Mouse (Mus musculus): ENCODE measurements at regions not wholly inside any gene's neighbourhood (a gene's known extent, or its start where the extent isn't known, plus 50 kb on each side); places are given as distances from the start of the nearest gene placed in this dataset.

GRCm38 (mm10) chr12:58743800-58744199, 268.0 kb downstream of the Sec23a start:
- Histone ChIP-seq H3K9me3 (ENCODE audit: control insufficient read depth, low read length) (no peaks in the 10 kb centered on the region), H3K36me3 (ENCODE audit: control insufficient read depth, insufficient read depth, low read length) (no peaks in the 10 kb centered on the region), H3K9ac (ENCODE audit: low read depth, low read length, severe bottlenecking) (no peak overlapping the region), H3K27me3 (ENCODE audit: control insufficient read depth, insufficient read depth, low read length) (no peaks in the 10 kb centered on the region), H3K4me1 (ENCODE audit: control insufficient read depth, insufficient read depth, low read length) (no peaks in the 10 kb centered on the region), H3K4me2 (replicated peaks; ENCODE audit: low read depth, low read length, severe bottlenecking) (no peak overlapping the region), H3K4me3 (replicated peaks; ENCODE audit: low read length) (no peak overlapping the region), H3K27ac (replicated peaks; ENCODE audit: low read depth, low read length) (no peak overlapping the region)
- no peak for DNase-seq (ENCODE audit: low spot score)
- TF ChIP-seq POLR2A (IDR thresholded peaks at IDR 0.05; ENCODE audit: borderline replicate concordance, extremely low read depth, insufficient read depth, insufficient read length): no peak
- no peak for ATAC-seq (ENCODE audit: low FRiP score, low read depth)
- WGBS: 90% methylated on average over 1 of the region's 1 CpGs

DNA sequence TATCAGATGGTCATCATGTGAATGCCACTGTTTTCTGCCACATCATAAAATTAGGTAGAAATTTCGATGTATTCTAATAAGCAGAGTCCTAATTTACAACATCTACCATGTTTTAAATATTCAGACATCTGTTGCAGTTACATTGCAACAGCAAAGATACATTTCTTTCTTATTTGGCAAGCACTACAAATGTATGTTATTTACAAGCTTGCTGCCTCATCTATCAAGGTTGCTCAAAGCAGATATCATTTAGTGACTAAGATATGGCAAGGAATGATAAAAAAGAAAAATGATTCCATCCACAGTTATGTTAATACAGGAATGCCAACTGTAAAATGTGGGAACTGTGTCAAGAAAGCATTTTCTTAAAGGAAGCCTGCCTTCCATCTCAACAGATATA, 283.7 kb downstream of the Sec23a start:
- Histone ChIP-seq H3K4me1 (ENCODE audit: control insufficient read depth, insufficient read depth, low read length) (peaks cover 3% of the 10 kb centered on the region; the same call in 1 of the 2 replicates), H3K4me2 (replicated peaks; ENCODE audit: low read depth, low read length, severe bottlenecking) (no peak overlapping the region), H3K9me3 (ENCODE audit: control insufficient read depth, low read length) (no peaks in the 10 kb centered on the region), H3K4me3 (replicated peaks; ENCODE audit: low read length) (no peak overlapping the region), H3K27me3 (ENCODE audit: control insufficient read depth, insufficient read depth, low read length) (no peaks in the 10 kb centered on the region), H3K27ac (replicated peaks; ENCODE audit: low read depth, low read length) (no peak overlapping the region), H3K9ac (ENCODE audit: low read depth, low read length, severe bottlenecking) (no peak overlapping the region), H3K36me3 (ENCODE audit: control insufficient read depth, insufficient read depth, low read length) (no peaks in the 10 kb centered on the region)
- DNase-seq (ENCODE audit: low spot score): no peak
- TF ChIP-seq POLR2A (IDR thresholded peaks at IDR 0.05; ENCODE audit: borderline replicate concordance, extremely low read depth, insufficient read depth, insufficient read length): no peak
- 51% methylated on average over 1 of the region's 1 CpGs for WGBS
- no peak for ATAC-seq (ENCODE audit: low FRiP score, low read depth)

GRCm38 (mm10) chr12:58727547-58727946, 284.3 kb downstream of the Sec23a start:
- peaks cover 3% of the 10 kb centered on the region; the same call in 1 of the 2 replicates for H3K4me1 ChIP-seq (ENCODE audit: control insufficient read depth, insufficient read depth, low read length)
- H3K9ac ChIP-seq (ENCODE audit: low read depth, low read length, severe bottlenecking): no peak overlapping the region
- H3K4me2 ChIP-seq (replicated peaks; ENCODE audit: low read depth, low read length, severe bottlenecking): no peak overlapping the region
- no peak for TF ChIP-seq POLR2A (IDR thresholded peaks at IDR 0.05; ENCODE audit: borderline replicate concordance, extremely low read depth, insufficient read depth, insufficient read length)
- no peak for DNase-seq (ENCODE audit: low spot score)
- no peaks in the 10 kb centered on the region for H3K36me3 ChIP-seq (ENCODE audit: control insufficient read depth, insufficient read depth, low read length)
- no peak for ATAC-seq (ENCODE audit: low FRiP score, low read depth)
- H3K9me3 ChIP-seq (ENCODE audit: control insufficient read depth, low read length): no peaks in the 10 kb centered on the region
- no peak overlapping the region for H3K27ac ChIP-seq (replicated peaks; ENCODE audit: low read depth, low read length)
- H3K27me3 ChIP-seq (ENCODE audit: control insufficient read depth, insufficient read depth, low read length): no peaks in the 10 kb centered on the region
- WGBS: 89% methylated on average over 2 of the region's 2 CpGs
- no peak overlapping the region for H3K4me3 ChIP-seq (replicated peaks; ENCODE audit: low read length)

GRCm38 (mm10) chr12:58717908-58718307, 293.9 kb downstream of the Sec23a start:
- H3K36me3 ChIP-seq (ENCODE audit: control insufficient read depth, insufficient read depth, low read length): no peaks in the 10 kb centered on the region
- ATAC-seq (ENCODE audit: low FRiP score, low read depth) (no peak), DNase-seq (ENCODE audit: low spot score) (no peak)
- no peak overlapping the region for H3K4me3 ChIP-seq (replicated peaks; ENCODE audit: low read length)
- no peak for TF ChIP-seq POLR2A (IDR thresholded peaks at IDR 0.05; ENCODE audit: borderline replicate concordance, extremely low read depth, insufficient read depth, insufficient read length)
- H3K27ac ChIP-seq (replicated peaks; ENCODE audit: low read depth, low read length): no peak overlapping the region
- no peaks in the 10 kb centered on the region for H3K27me3 ChIP-seq (ENCODE audit: control insufficient read depth, insufficient read depth, low read length)
- H3K4me1 ChIP-seq (ENCODE audit: control insufficient read depth, insufficient read depth, low read length): no peaks in the 10 kb centered on the region
- H3K9me3 ChIP-seq (ENCODE audit: control insufficient read depth, low read length): no peaks in the 10 kb centered on the region
- WGBS: 81% methylated on average over 6 of the region's 6 CpGs
- H3K4me2 ChIP-seq (replicated peaks; ENCODE audit: low read depth, low read length, severe bottlenecking): no peak overlapping the region
- no peak overlapping the region for H3K9ac ChIP-seq (ENCODE audit: low read depth, low read length, severe bottlenecking)

DNA sequence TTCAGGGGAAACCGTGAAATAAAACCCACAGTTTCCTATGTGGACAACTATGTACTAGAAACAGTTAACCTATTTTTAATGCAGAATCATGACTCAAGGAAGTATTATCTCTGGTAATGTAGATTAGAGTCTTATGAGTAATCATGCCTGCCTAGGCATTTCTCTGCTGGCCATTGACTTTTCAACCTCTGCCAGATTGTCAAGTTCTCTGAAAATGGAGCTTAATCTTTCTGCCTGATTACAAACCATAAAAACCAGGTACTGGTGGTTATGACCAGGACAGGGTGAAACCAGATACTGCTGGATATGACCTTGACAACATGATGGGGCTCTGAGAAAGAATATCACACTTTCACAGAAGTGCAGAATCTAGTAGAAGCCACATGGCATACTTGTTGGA, 297.6 kb downstream of the Sec23a start:
- ATAC-seq (ENCODE audit: low FRiP score, low read depth) (no peak), DNase-seq (ENCODE audit: low spot score) (no peak)
- Histone ChIP-seq H3K4me1 (ENCODE audit: control insufficient read depth, insufficient read depth, low read length) (no peaks in the 10 kb centered on the region), H3K27me3 (ENCODE audit: control insufficient read depth, insufficient read depth, low read length) (no peaks in the 10 kb centered on the region), H3K9me3 (ENCODE audit: control insufficient read depth, low read length) (no peaks in the 10 kb centered on the region), H3K4me3 (replicated peaks; ENCODE audit: low read length) (no peak overlapping the region), H3K4me2 (replicated peaks; ENCODE audit: low read depth, low read length, severe bottlenecking) (no peak overlapping the region), H3K27ac (replicated peaks; ENCODE audit: low read depth, low read length) (no peak overlapping the region), H3K36me3 (ENCODE audit: control insufficient read depth, insufficient read depth, low read length) (no peaks in the 10 kb centered on the region), H3K9ac (ENCODE audit: low read depth, low read length, severe bottlenecking) (no peak overlapping the region)
- no peak for TF ChIP-seq POLR2A (IDR thresholded peaks at IDR 0.05; ENCODE audit: borderline replicate concordance, extremely low read depth, insufficient read depth, insufficient read length)
- WGBS: 85% methylated on average over 1 of the region's 1 CpGs

GRCm38 (mm10) chr12:58695680-58696079, 316.1 kb downstream of the Sec23a start:
- no peaks in the 10 kb centered on the region for H3K36me3 ChIP-seq (ENCODE audit: control insufficient read depth, insufficient read depth, low read length)
- no peak for TF ChIP-seq POLR2A (IDR thresholded peaks at IDR 0.05; ENCODE audit: borderline replicate concordance, extremely low read depth, insufficient read depth, insufficient read length)
- H3K9me3 ChIP-seq (ENCODE audit: control insufficient read depth, low read length): no peaks in the 10 kb centered on the region; the same call in 1 of the 2 replicates
- H3K4me2 ChIP-seq (replicated peaks; ENCODE audit: low read depth, low read length, severe bottlenecking): no peak overlapping the region
- no peak overlapping the region for H3K27ac ChIP-seq (replicated peaks; ENCODE audit: low read depth, low read length)
- DNase-seq (ENCODE audit: low spot score) (no peak), ATAC-seq (ENCODE audit: low FRiP score, low read depth) (no peak)
- WGBS: 88% methylated on average over 5 of the region's 5 CpGs
- no peak overlapping the region for H3K4me3 ChIP-seq (replicated peaks; ENCODE audit: low read length)
- no peaks in the 10 kb centered on the region for H3K27me3 ChIP-seq (ENCODE audit: control insufficient read depth, insufficient read depth, low read length)
- H3K9ac ChIP-seq (ENCODE audit: low read depth, low read length, severe bottlenecking): no peak overlapping the region
- H3K4me1 ChIP-seq (ENCODE audit: control insufficient read depth, insufficient read depth, low read length): no peaks in the 10 kb centered on the region

Measured in limb, embryonic 14.5 days (tissue).